Mouse (Mus musculus): ENCODE measurements around the gene BC005537. TPM values are rescaled to one million over a fixed set of nuclear protein-coding genes. Genes with fewer than 3 reads are reported as not detected.

BC005537 gene
- total RNA-seq, 2 experiments from 2014 or later, result 192 to 199 TPM

DNA sequence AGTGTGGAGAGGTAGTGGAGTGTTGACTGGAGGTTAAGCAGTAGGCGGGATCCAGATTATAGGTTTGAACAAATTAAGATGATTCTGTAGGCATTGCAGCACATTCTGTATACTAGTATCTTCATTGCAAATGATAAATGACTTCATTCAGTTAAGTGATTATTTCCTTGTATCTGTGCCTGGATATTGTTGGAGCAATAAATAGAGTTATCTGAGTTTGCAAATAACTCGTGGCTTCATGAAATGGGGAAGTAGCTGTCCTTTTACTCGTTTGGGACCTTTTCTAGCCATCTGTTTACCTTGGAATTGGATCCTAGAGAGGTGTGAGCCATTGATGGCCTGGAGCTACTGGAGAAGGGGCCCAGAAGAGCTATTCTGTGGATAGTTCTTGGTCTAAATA lies 38.4 kb downstream of the BC005537 start:
- DNase-seq (ENCODE audit: low spot score in 2 of 2), result no peak

DNA sequence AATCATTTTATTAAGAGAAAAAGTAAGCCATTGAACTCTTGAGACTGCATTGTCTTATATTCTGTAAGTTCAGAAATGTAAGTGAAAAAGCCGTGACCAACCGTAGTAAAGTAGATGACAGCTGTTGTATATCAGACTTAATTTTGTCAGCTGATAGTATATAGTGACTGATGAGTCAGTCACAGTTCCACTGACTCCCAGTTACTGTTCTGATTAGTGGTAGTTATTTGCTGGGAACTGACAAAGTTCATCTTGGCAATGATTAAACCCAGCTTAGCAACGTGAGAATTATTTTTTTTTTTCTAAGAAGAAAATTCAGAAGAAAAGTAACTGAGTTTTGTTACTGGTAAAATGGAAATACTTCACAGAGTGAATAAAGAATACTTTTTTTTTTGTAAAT lies 40.2 kb downstream of the BC005537 start:
- no peak for DNase-seq (ENCODE audit: low spot score in 2 of 2)

DNA sequence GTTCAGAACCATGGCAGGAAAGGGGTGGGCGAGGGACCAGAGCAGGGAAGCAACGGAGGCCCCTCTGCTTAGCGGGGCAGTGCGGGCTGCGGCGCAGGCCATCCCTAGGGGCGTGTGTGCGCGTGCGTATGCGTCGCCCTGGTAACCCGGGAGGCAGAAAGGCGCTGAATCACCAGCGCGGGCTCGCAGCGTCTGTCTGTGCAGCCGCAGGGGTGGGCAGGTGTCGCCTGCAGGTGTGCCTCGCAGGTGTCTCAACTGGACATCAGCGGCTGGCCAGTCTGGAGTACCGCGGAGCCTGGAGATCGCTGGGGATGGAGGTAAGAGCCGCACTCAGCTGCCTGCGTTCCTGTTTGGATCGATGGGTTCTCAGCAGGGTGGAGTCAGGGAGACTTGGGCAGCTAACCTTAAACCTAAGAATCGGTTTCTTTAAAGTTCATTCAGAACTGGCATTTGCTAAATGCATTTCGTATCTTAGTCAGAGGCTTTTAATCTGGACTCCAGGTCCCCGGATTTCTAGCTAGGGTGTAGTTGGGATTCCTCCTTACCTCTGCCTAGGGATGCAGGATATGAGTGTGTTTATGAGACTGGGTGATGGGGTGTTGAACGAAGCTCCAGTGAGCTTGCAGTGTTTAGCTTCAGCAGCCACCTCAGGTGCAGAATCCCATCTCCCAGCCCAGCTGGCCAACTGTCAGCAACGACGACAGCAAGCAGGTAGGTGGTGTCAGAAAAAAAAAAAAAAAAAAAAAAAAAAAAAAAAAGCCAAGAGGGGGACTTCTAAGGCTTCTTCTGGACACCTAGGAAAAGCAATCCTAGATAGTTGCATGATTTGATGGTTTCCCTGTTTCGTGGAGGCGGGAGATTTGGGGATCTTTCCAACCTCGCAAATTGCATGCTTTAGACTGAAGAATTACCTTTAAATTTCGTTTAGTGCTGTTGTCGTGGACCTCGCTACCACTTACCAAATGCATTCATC lies 43.8 kb downstream of the BC005537 start, which contains the start of gene D130043K22Rik:
Gene D130043K22Rik (plus strand): TSS at position 153 of the 973 bp plus-strand sequence.
- DNase-seq (ENCODE audit: low spot score in 2 of 2), result peak; percentile 63 to 65

DNA sequence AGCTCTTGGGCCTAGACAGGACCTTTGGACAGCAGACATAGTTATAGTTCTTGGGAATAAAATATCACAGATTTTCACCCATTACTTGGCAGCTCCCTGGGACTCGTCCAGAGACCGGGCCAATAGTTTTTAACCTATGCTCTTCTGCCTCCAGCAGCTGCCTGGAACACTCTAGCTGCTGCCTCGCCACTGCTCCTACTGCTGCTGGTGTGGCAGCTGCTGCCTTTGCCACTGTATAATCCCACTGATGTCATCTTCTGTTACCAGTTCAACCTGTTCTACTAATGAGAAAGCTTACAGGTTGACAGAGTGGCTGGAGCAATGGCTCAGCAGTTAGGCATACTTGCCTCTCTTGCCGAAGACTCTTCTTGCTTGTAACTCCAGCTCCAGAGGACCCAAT lies 47.9 kb downstream of the BC005537 start:
- DNase-seq (ENCODE audit: low spot score in 2 of 2), result no peak

DNA sequence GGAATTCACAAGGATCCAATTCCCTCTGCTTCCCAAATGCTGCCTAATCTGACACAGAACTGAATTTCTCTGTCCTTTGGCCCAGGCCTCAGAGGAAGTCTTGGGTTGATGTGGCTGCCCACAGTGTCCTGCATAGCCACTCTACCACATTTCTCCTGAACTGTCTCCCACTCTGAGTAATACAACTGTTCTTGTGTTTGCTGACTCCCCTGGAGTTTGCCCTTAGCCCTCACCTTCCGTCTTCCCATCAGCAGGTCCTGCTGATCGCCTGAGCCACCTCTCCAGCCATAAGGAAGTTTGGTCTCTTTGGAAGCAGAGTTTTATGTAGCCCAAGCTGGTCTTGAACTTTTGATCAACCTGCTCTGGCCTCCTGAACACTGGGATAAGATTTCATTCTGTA lies 50.5 kb downstream of the BC005537 start:
- no peak for DNase-seq (ENCODE audit: low spot score in 2 of 2)

DNA sequence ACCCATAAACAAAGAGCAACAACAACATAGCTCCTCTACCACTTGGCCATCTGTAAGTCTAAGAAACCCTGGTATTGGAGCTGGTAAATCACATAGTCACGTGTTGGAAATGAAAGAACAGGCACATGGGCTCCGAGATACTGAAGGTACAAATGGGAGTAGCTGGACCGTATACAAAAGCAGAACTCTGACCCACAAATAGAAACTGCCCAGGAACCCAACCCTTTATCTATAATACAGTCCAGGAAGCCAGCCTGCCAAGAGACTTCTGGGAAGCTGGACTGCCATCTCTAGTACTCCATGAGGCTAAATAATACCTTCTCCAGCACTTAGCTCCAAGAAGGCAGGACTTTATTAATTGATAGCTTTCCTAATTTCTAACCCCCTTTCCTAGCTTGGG lies 51.1 kb downstream of the BC005537 start:
- DNase-seq (ENCODE audit: low spot score in 2 of 2), result no peak

DNA sequence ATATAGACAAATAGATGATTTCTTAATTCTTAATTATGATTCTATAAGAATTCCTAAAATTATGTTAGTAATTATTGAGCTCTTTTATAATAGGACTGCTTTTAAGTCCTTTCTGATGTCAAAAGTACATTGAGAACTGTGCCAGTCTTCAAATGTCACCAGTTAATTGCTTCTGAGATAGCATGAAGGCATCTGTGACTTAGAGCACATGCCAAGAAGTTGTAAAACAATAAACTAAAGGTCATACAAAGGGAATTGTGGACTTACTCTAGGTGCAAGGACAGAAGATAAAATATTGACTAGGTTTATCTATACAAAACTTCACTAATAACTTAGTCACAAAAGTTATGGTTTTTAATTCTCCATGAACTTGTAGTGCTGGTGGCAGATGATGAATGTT lies 57.7 kb downstream of the BC005537 start:
- no peak for DNase-seq (ENCODE audit: low spot score in 2 of 2)

DNA sequence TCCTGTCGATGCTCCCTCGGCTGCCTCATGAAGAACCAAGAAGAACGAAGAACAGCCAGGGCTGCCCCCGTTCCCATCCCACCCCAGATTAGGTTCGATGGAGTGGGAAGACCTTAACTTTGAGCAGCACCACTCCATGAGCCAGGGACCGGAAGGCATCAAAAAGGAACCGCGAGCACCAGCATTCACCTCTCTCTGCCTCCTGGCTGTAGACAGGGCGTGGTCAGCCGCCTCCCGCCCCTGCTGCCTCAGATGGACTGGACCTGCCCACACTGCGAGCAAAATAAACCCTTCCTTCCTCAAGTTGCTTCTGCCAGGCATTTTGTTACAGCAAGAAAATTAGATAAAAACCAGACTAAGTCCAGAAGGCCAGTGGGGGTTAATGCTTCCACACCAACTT lies 59.6 kb downstream of the BC005537 start:
- DNase-seq (ENCODE audit: low spot score in 2 of 2), result no peak

DNA sequence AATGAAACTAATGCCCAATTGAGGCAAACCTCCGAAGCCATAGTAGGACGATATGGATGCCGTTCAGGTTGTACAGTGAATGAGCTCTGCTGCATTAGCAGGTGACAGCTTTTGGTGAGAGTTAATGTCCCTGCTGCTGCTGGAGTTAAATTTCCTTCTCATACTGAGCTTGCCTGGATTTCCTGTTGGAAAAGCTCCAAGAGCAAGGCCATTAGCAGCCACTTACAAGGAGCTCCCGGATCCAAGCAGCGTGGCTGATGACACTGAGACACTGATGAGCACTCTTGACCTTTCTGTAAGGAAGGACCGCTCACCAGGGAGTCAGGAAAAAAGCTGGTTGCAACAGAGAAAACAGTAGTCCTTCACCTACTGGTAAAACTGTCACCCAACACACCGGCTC lies 60.6 kb downstream of the BC005537 start:
- no peak for DNase-seq (ENCODE audit: low spot score in 2 of 2)

DNA sequence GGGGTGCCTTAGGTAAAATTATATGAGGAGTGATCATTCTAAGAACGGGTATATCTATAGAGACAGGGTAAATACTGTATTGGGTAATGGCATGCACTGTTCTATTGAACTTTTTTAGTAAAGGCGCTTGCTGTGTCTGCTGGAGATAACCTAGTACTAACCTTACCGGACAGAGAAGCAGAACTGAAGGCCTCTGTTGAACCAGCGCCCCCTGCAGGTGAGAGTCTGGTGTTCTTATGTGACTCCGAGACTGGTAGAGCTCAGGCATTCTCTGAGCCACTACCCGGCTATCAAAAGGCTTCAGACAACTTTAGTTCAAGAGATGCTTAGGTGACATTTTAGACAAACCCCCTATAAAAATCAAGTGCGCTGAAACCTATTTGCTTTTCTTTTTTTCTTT lies 61.1 kb downstream of the BC005537 start:
- DNase-seq (ENCODE audit: low spot score in 2 of 2), result peak in 1 of 2 experiments; percentile 12

Other genes with a start within 250 kb of the BC005537 start
- gene Ripor2, start 219.5 kb upstream of the BC005537 start, total RNA-seq (2021), result 10 to 100 TPM; 66.1 to 68.3 TPM
- gene Armh2, start 60.4 kb upstream of the BC005537 start, total RNA-seq (2021), result not detected
- gene Gmnn, start 39.7 kb upstream of the BC005537 start, total RNA-seq (2021), result 1 to 10 TPM; 2.3 to 2.4 TPM
- 10 to 100 TPM; 73.0 to 83.6 TPM for gene Acot13, start 29.9 kb downstream of the BC005537 start, total RNA-seq (2021)
- gene Tdp2, start 30.0 kb downstream of the BC005537 start, total RNA-seq (2021), result 10 to 100 TPM; 22.8 to 23.2 TPM
- 10 to 100 TPM; 27.8 to 28.1 TPM for gene D130043K22Rik, start 43.5 kb downstream of the BC005537 start, total RNA-seq (2021)
- 10 to 100 TPM; 69.4 to 71.2 TPM for gene Aldh5a1, start 136.0 kb downstream of the BC005537 start, total RNA-seq (2021)
- 10 to 100 TPM; 12.6 to 14.1 TPM for gene Gpld1, start 141.5 kb downstream of the BC005537 start, total RNA-seq (2021)
- 10 to 100 TPM; 60.4 to 62.1 TPM for gene Mrs2, start 218.7 kb downstream of the BC005537 start, total RNA-seq (2021)